Mouse (Mus musculus) lung, adult 2 months (tissue): ENCODE measurements around the gene Sst.
"Not testable (repeated sequence)": the region's sequence is repeated elsewhere in the genome, so short reads cannot be mapped to it uniquely, and the experiment has no call there.

ENCODE experiments used
- CTCF ChIP-seq: fragments of 200-500 bp; IDR thresholded peaks from 2 replicates; pipeline ENCODE4 v1.5.1; 2011; ENCODE audit warnings: mild to moderate bottlenecking, low read length, control low read depth; ENCODE audit not compliant: insufficient read depth
- POLR2A ChIP-seq: fragments of 200-500 bp; IDR thresholded peaks from 2 replicates; pipeline ENCODE4 v1.6.1; 2011; ENCODE audit warnings: low read depth, mild to moderate bottlenecking, control low read depth, low read length, borderline replicate concordance; ENCODE audit errors: extremely low read depth

DNA sequence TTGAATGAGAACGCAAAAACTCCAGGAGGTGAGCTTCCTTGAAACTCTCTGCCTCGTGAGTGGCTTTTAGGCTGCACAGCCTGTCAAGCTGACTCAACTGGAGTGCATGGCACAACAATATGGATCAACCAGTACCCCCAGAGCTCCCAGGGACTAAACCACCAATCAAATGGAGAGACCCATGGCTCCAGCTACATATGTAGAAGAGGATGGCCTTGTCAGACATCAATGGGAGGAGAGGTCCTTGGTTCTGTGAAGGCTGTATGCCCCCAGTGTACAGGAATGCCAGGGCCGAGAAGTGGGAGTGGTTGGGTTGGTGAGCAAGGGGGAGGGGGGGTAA is 18.2 kb upstream of the Sst start:
- TF ChIP-seq POLR2A, CTCF: not testable (repeated sequence)
